Mouse (Mus musculus) lung, postnatal 0 days (tissue): ENCODE results near the gene Myadml2. TPM values are rescaled to one million over a fixed set of nuclear protein-coding genes. Genes with fewer than 3 reads are reported as not detected.

Source experiments
- ATAC-seq: fragments of 200-750 bp; cut with Nextera tagmentation; 2 replicates; pipeline ENCODE4 v1.8.0; 2017; ENCODE audit warnings: moderate library complexity
- DNase-seq: peaks from one replicate; pipeline ENCODE4 v3.0.0-alpha.2; 2016; ENCODE audit warnings: low spot score
- H3K27ac ChIP-seq: fragments of 300-500 bp; sonication (generic); 2 replicates; pipeline ENCODE4 v1.5.1; 2014; ENCODE audit warnings: antibody characterized with exemption, mild to moderate bottlenecking, low read length, mixed read lengths
- H3K27me3 ChIP-seq: fragments of 300-500 bp; sonication (generic); replicated peaks from 2 replicates; pipeline ENCODE4 v1.6.1; 2014; ENCODE audit warnings: low read length, mixed read lengths; ENCODE audit not compliant: insufficient read depth
- H3K36me3 ChIP-seq: fragments of 300-500 bp; sonication (generic); 2 replicates; pipeline ENCODE4 v1.6.1; 2014; ENCODE audit warnings: low read length, mixed read lengths; ENCODE audit not compliant: insufficient read depth
- H3K4me1 ChIP-seq: fragments of 300-500 bp; sonication (generic); 2 replicates; pipeline ENCODE4 v1.6.1; 2014; ENCODE audit warnings: antibody characterized with exemption, low read depth, low read length, mixed read lengths; ENCODE audit not compliant: insufficient read depth
- H3K4me2 ChIP-seq: fragments of 300-500 bp; sonication (generic); replicated peaks from 2 replicates; pipeline ENCODE4 v1.6.1; 2014; ENCODE audit warnings: low read depth, mild to moderate bottlenecking, low read length, moderate library complexity, mixed read lengths
- H3K4me3 ChIP-seq: fragments of 300-500 bp; sonication (generic); 2 replicates; pipeline ENCODE4 v1.5.1; 2014; ENCODE audit warnings: low read depth, low read length
- H3K9ac ChIP-seq: fragments of 300-500 bp; sonication (generic); replicated peaks from 2 replicates; pipeline ENCODE4 v1.6.1; 2014; ENCODE audit warnings: low read depth, mild to moderate bottlenecking
- H3K9me3 ChIP-seq: fragments of 300-500 bp; sonication (generic); 2 replicates; pipeline ENCODE4 v1.6.1; 2016; ENCODE audit warnings: low read length, mixed read lengths
- CTCF ChIP-seq: IDR thresholded peaks from 2 replicates; pipeline ENCODE4 v1.5.1; 2016; ENCODE audit warnings: antibody characterized with exemption, mild to moderate bottlenecking
- EP300 ChIP-seq: IDR thresholded peaks from 2 replicates; pipeline ENCODE4 v1.6.1; 2016; ENCODE audit warnings: antibody characterized with exemption, mild to moderate bottlenecking, control low read depth
- WGBS: fragments of 180-500 bp; shearing (Covaris S2); extraction: QIAGEN DNeasy Blood & Tissue Kit; methylation state at CpG from one replicate; pipeline ENCODE4 v1.1.7; 2014; 5-methylcytosine and 5-hydroxymethylcytosine counted together
- polyA plus RNA-seq: library from polyadenylated mRNA; unstranded; fragments of >200 nt; fragmentation: Nextera tagmentation; extraction: Ambion mirVana; gene quantifications from 2 replicates; pipeline ENCODE4 v1.2.1, GENCODE M21; 2015

The Myadml2 gene
- polyA plus RNA-seq, result 0.46 TPM in 1 of 2 replicates, not detected in the other

GRCm38 (mm10) chr11:120648001-120648476, at the start of gene Myadml2:
Gene Myadml2 (minus strand): TSS chr11:120648158.
- Histone ChIP-seq H3K4me1 (0 out of 2 replicates have a peak, but pooled peaks cover 3% of the 10 kb centered on the region), H3K4me3 (peak within 1 kb of the TSS; percentile 19; the same call in 1 of the 2 replicates), H3K4me2 (peak within 1 kb of the TSS; percentile 52), H3K36me3 (no peaks in the 10 kb centered on the region), H3K27me3 (0 out of 2 replicates have a peak, but pooled peaks cover 6% of the 10 kb centered on the region), H3K9ac (no peak within 1 kb of the TSS), H3K27ac (no peak within 1 kb of the TSS), H3K9me3 (no peaks in the 10 kb centered on the region)
- ATAC-seq, result no peak
- 7% methylated on average over 13 of the region's 13 CpGs for WGBS
- peak; percentile 45 for DNase-seq
- TF ChIP-seq EP300 (no peak), CTCF (no peak)

GRCm38 (mm10) chr11:120697741-120698140, 49.8 kb upstream of the Myadml2 start:
- Histone ChIP-seq H3K4me2 (no peak overlapping the region), H3K36me3 (peaks cover 4% of the 10 kb centered on the region; the same call in 1 of the 2 replicates), H3K9ac (no peak overlapping the region), H3K27me3 (no peaks in the 10 kb centered on the region), H3K27ac (0 out of 2 replicates have a peak overlapping the region, but pooled peaks have one; percentile 40), H3K4me3 (no peak overlapping the region), H3K9me3 (no peaks in the 10 kb centered on the region), H3K4me1 (no peaks in the 10 kb centered on the region)
- ATAC-seq, result peak; percentile 82
- DNase-seq, result peak; percentile 75
- no peak for TF ChIP-seq EP300
- no peak for TF ChIP-seq CTCF
- WGBS, result 59% methylated on average over 10 of the region's 10 CpGs

- DNase-seq (no peak), ATAC-seq (no peak)
- Histone ChIP-seq H3K4me3 (no peak overlapping the region), H3K27me3 (no peaks in the 10 kb centered on the region), H3K9ac (no peak overlapping the region), H3K4me2 (no peak overlapping the region), H3K27ac (no peak overlapping the region), H3K9me3 (no peaks in the 10 kb centered on the region), H3K36me3 (peaks cover under 1% of the 10 kb centered on the region; the same call in 1 of the 2 replicates), H3K4me1 (0 out of 2 replicates have a peak, but pooled peaks cover 5% of the 10 kb centered on the region)
- 87% methylated on average over 6 of the region's 6 CpGs for WGBS
- TF ChIP-seq EP300 (no peak), CTCF (peak; percentile 55)
These were observed 48.6 kb upstream of the Myadml2 start for GRCm38 (mm10) chr11:120696568-120696967.

DNA sequence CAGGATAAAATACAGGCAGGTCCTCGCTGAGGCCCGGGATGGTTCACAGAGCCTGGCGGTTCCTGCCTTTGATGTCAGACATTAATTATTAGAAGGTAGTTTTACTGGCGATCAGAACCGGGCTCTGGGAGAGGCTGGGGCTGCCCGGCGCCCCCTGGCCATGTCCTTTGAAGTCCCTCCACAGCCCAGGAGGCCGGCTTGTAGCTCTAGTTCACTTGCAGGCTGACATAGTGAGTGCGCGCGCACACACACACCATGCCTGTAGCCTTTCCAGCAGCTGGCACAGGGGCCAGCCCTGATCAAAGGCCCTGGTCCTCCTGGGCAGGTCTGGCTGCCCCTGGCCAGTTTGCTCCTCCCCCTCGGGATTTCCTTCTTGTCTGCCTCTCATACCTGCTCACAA, 47.7 kb upstream of the Myadml2 start:
- DNase-seq (no peak), ATAC-seq (no peak)
- 47% methylated on average over 12 of the region's 12 CpGs for WGBS
- Histone ChIP-seq H3K4me1 (0 out of 2 replicates have a peak, but pooled peaks cover 5% of the 10 kb centered on the region), H3K36me3 (peaks cover 4% of the 10 kb centered on the region; the same call in 1 of the 2 replicates), H3K4me2 (no peak overlapping the region), H3K9ac (no peak overlapping the region), H3K4me3 (no peak overlapping the region), H3K27me3 (no peaks in the 10 kb centered on the region), H3K9me3 (no peaks in the 10 kb centered on the region), H3K27ac (no peak overlapping the region)
- TF ChIP-seq CTCF (no peak), EP300 (no peak)

DNA sequence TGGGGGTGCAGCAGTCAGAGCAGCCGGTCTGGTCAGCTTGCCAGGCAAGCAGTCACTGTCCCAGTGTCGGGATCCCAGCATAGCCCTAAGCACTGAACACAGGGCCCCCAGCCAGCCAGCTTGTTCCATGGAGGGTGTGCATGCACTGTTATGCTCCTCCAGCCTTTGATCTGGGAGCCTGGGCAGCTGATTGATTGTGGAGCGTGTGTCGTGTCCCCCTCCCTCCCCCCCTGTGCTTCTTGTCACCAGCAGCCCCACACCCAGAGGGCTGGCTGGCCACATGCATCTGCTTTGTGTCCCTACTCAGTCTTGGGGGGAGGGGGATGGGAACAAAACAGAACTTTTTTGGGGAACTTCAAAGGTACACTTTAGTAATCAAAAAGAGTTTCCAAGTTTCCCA, 47.2 kb upstream of the Myadml2 start:
- WGBS, result 35% methylated on average over 4 of the region's 4 CpGs
- Histone ChIP-seq H3K4me1 (0 out of 2 replicates have a peak, but pooled peaks cover 5% of the 10 kb centered on the region), H3K36me3 (peaks cover 4% of the 10 kb centered on the region; the same call in 1 of the 2 replicates), H3K4me3 (no peak overlapping the region), H3K27me3 (no peaks in the 10 kb centered on the region), H3K27ac (no peak overlapping the region), H3K9ac (no peak overlapping the region), H3K4me2 (no peak overlapping the region), H3K9me3 (no peaks in the 10 kb centered on the region)
- TF ChIP-seq EP300 (no peak), CTCF (no peak)
- DNase-seq (peak; percentile 49), ATAC-seq (peak; percentile 70)

- no peak overlapping the region for H3K9ac ChIP-seq
- no peak overlapping the region for H3K4me2 ChIP-seq
- TF ChIP-seq CTCF (no peak), EP300 (no peak)
- H3K36me3 ChIP-seq, result peaks cover 12% of the 10 kb centered on the region; the same call in 1 of the 2 replicates
- no peaks in the 10 kb centered on the region for H3K27me3 ChIP-seq
- no peaks in the 10 kb centered on the region for H3K9me3 ChIP-seq
- no peak for ATAC-seq
- H3K27ac ChIP-seq, result no peak overlapping the region
- no peak for DNase-seq
- 84% methylated on average over 3 of the region's 3 CpGs for WGBS
- H3K4me3 ChIP-seq, result no peak overlapping the region
- 0 out of 2 replicates have a peak, but pooled peaks cover 5% of the 10 kb centered on the region for H3K4me1 ChIP-seq
These were observed 45.5 kb upstream of the Myadml2 start for GRCm38 (mm10) chr11:120693461-120693860.
